Mouse (Mus musculus) left cerebral cortex, postnatal 36 days (tissue): ENCODE data around the gene Brd3. TPM values are rescaled to one million over a fixed set of nuclear protein-coding genes. Genes with fewer than 3 reads are reported as not detected.

Experiments
- DNase-seq, 2 experiments: peaks; one replicate each; pipeline ENCODE4 v3.0.0; 2021 to 2022; ENCODE audit warnings: low spot score in 2 of 2, mixed read lengths in 1 of 2
- intact Hi-C: fragments of 180-260 bp; cut with DNase I; formaldehyde crosslinking; loops from one replicate; pipeline ENCODE4 v1.15.1; 2025
- total RNA-seq, 2 experiments: library from RNA; stranded (reverse); gene quantifications; 2 replicates each; pipeline ENCODE4 v1.2.3; 2021

Brd3 gene
- total RNA-seq, 2 experiments from 2014 or later: 43.0 to 56.9 TPM

DNA sequence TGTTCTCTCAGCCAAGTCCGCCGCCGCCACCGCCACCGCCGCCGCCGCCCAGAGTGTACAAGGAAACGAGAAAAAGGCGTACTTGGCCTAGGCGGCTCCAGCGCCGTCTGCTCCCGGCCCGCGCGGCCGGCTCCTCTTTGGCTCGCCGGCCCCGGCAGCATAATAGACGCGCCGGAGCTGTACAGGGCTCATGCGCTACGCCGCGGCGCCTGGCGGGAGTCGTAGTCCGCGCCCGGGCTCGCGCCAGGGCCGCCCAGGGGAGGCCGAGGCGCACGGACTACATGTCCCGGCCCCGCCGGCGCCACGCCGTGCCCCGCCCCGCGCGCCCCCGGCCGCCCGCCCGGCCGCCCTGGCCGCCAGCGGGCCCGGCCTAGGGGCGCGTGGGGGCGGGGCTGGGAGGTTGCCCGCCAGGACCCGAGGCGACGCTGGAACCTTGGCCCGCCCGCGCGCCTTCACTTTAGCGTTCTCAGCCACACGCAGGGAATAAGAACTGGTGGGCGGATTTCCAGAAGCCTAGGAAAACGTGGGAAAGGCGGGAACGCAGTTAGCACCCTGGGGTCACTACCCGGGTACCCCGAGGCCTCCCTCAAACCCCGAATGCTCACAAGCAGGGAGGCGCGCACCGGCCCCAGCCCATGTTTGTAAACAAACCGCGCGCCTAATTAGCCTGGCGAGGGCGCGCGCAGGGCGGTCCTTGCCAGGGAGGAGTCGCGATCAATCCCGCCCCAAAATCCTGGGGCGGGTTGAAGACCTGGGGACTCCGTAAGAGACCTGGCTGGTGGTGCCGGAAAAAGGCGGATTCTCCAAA is 31.8 kb downstream of the Brd3 start:
- intact Hi-C loops: loop anchor here (1.0 kb wide), 1 partner anchor 40 kb away; the partner anchor contains the start of gene Wdr5
- peak; percentile 89 to 93 for DNase-seq

DNA sequence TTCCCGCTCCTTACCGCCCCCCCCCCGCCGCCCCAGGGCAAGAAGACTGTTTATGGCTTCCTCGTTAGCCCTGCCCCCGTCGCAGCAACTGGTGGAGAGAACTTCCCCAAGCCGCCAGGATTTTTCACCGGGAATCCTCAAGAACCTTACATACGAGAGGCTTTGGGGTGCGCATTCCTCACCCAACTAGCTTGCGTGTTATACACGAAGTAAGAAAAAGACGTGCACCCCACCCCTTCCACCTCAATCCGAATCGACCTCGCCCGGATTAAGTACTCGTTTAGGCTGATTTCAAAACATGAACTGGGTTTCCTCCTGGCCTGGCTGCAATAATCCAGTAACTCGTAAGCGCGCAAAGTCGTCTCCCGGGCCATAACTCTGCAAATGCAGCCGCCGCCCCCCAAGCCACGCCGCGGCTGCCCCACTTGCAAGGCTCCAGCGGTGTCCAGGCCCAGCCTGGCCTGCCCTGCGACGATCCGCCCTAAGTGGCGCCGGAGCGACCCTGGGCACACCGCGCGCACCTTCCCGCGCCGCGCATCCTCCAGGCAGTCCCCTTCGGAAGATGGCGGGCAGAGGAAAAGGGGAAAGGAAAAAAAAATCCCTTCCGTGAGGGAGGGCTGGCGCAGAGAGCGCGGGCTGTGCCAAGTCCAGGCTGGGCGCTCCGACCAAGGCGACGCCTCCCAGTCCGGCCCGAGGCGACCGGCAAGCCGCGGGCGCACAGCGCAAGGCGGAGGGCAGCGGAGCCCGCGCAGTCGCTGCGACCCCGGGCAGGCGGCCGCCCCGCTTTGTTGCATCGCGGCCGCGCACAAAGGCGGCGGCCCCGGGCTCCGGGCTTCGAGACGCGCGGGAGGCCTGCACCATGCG is 32.6 kb downstream of the Brd3 start:
- peak in 1 of 2 experiments; percentile 11 for DNase-seq
- intact Hi-C loops: loop anchor here (1.0 kb wide), 1 partner anchor 40 kb away; the partner anchor contains the start of gene Wdr5

DNA sequence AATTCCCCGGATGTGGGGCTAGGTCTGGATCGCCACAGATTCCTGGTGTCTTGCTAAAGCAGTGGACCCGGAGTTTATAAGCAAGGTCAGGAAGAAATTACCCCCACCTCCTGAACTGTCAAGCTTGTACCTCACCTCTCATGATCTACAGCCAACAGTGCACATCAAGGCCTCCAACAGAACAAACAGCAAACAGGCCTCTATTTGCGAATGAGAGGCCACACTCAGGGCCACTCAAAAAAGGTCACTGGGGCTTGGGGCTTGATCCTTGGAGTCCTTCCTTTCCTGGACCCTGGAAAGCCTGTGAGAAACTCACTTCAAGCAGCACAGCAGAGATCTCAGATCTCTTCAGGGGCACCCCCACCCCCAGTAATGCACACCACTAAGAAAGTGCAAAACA is 33.6 kb downstream of the Brd3 start:
- DNase-seq: no peak
- intact Hi-C loops: no loop called here

DNA sequence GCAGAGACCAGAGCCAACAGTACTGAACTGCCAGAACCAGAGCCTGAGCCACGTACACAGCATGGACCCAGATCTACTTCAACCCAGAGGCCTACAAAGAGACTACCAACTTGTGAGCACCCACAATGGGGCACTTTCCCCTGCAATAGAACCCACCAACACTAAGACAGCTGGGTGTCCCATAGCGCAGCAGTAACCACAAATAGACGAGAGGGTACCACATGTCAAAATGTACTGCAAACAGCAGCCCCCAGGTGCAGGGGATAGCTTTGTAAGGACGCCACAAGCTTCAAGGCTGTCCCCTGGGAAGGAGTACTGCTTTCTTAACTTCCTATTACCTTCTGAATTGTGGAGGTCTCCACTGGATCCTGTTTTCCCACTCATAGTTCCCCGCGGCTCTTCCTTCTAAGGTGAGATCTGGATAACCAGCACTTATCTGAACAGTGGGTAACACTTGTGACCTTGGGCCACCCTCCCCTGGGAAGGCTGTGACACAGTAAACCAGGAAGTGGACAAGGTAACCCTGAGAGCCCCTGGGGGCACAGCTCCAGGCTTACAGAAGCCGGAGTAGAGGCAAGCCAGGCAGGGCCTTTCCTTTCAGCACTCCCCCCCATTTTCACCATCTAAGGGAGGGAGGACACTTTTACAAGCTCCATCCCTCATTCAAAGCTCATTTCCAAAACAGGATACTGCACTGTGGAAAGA is 34.2 kb downstream of the Brd3 start:
- intact Hi-C loops: no loop called here
- DNase-seq: no peak

DNA sequence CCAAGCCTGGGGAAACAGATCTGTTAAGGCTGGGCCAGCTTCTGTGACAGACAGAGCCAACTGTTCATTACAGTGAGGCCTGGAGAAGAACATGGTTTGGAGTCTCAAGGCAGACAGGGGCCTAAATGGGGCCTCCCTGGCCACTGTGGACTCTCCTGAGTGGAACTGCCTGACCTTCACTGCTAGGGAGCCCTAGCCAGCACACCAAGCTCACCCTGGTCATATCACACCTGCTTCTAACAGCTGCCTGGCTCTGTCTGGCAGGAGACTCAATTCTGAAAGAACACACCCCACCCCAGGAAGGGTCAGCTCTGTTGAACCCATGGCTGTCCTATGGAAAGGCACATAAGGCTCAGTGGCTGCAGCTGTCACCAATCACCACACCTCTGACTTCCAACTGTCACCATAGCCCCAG is 36.3 kb downstream of the Brd3 start:
- no peak for DNase-seq
- intact Hi-C loops: no loop called here

DNA sequence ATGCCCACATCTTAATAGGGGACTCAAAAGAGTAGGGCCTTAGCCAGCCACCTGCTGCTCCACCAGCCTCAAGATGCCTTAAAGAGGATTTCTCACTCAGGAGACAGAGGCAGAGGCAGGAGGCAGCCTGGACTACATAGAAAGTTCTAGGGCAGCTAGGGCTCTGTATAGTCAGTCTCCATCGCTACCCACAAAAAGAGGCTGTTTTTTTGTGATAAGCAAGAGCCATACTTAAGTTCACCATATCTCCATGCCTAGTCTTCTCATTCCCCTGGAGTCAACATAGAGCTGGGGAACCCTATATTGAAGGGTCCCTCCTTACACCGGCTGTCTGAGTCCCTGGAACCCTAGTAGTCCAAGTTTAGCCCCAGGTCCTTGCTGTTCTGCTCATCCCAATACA is 36.9 kb downstream of the Brd3 start:
- no peak for DNase-seq
- intact Hi-C loops: no loop called here

DNA sequence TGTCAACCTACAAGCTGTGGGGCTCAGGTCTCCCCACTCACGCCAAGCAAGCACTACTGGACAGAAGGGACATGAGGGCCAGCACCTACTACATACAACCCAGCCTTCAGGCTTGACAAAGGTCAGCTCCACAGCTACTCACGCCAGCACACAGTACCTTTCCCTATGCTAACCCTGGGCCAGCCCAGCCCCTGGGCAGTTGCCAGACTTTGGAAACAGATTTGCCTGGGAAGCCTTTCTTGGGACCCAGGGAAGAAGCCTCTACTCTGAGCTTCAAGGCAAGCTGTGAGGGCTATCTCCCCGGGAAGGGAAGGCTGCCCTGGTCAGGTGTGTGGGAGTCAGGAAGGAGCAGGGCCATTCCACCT is 37.5 kb downstream of the Brd3 start:
- no peak for DNase-seq
- intact Hi-C loops: no loop called here

DNA sequence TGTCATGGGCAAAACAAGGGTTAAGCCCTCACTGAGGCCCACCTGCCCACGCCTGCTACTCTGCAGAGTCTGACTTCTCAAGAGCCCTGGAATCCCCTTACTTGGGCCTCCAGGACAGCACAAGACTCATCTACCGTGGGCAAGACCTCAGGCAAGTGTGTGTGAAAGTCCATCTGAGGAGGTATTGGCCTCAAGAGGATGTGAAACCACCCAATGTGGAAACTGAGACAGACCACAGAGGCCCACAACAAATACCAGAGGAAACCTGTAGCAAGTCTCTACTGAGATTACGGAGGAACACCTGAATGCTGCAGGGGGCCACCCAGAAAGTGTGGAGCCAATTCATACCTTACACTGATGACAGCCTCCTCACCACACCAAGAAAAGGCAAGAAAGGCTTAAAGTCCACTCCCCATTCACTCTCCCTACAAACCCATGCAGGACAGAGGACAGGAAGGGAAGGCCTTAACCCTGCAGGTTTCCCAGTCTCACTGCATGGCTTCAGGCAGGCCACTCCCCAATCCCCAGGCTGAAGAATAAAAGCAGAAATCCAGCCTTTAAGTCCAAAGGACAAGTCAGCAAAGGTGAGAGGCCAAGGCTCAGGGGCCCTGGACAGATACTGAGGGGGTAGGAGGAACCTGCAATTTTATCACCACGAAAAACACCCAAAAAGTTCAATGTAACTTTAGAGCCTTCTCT is 38.0 kb downstream of the Brd3 start:
- intact Hi-C loops: no loop called here
- no peak for DNase-seq

DNA sequence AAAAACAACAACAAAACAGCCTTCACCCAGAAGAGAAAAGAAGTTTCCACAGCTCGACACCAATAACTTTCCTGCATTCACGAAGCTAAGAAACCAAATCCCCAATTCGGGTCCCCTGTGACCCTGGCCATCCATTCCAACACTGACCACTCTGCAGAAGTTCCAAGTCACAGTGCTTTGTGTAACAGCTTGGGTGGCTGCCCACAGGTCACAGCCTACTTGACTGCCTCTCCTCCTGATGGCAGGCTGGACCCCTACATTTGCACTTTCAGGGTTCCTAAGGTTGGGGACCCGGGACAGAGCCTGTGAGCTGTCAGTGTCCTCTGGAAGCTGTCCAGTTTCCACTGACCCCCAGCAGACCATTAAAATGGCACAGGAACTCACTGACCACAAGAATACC is 44.6 kb downstream of the Brd3 start:
- no peak for DNase-seq
- intact Hi-C loops: no loop called here

DNA sequence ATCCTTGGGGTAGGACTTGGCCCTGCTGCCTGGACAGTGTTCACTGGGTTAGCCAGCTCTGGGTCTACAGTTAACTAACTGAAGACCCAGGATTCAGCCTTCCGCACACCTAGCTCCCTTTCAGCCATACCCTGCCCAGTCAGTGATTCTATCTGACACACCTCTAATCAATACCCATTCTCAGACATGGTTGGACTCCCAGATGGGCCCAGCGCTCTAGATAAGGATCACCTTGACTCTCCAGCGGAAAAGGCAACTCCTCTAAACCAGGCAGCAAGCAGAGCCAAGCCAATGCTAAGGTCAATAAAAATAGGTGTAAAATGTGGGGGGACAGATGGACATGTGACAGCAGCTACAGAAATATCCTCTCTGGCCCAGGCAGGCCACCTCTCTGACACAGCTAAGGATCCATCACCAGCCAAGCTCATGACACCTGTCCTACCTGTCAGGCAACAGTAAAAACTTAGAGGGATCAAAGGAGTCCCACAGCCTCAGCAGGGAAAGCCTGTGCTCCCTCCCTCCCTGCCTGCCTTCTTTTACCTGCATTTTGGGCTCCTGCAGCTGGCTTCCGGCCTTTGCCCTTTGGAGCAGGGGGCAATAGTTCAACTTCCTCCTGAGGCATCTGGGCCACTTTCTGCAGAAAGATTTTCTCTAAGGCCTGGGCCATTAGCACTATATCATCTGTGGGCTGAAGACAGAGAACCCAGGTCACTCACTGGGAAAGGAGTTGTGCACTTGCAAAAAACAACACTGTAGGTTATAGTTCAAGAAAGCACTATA is 45.4 kb downstream of the Brd3 start:
- no peak for DNase-seq
- intact Hi-C loops: no loop called here

DNA sequence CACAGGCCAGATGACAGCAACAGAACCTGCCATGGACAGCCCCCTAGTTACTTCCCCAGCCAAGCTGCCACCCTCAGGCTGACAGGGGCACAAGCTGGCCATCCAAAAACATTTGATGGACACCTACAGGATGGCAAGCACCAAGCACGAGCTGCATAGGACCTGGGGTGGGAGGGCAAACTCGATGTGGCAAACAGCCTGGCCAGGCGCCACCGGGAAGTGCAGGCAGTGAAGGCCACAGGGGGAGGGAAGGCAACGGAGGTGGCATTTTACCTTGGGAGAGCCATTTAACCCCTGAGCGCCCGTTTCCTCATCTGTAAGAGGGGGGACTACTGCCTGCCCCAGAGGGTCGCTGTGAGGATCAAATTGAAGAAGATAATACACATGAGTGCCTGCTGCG is 46.8 kb downstream of the Brd3 start:
- intact Hi-C loops: no loop called here

DNA sequence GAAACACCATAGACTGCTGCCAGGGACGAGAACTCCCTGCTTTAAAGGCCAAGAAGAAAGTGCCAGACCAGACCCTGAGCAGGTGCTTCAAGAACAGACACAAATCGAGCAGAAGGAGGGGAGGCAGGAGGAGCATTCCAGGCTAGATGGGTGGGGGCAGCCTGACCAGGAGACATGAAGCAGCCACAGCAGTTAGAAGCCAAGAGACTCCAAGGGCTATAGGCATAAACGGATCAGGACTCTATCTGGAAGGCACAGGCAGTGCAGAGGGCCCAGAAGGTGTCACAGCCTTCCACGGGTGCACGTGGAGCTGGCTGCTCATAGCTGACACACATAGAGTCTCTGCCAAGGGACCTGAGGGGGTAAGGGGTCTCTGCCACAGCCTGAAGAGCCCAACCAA is 47.3 kb downstream of the Brd3 start:
- DNase-seq: no peak
- intact Hi-C loops: no loop called here

More for the DNA sequence above, 46.8 kb downstream of the Brd3 start:
- DNase-seq: no peak

DNA sequence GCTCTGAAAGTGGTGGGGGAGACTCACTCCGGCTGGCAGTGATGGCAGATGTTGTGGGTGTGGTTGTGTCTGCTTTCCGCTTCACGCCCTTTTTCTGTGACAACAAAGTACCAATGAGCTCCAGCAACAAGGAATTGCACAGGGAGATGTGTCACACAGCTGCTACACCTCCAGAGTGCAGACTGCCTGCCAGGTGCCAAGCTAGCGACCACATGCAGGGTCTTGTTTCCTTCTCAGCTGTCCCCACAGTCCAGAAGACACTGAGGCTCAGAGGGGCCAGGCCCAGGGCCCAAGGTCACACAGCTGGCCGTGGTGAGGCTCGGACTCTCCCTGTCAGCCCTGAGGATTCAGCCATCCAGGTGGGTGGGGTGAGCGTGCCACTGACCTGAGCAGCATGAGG is 47.7 kb downstream of the Brd3 start:
- intact Hi-C loops: no loop called here
- no peak for DNase-seq

DNA sequence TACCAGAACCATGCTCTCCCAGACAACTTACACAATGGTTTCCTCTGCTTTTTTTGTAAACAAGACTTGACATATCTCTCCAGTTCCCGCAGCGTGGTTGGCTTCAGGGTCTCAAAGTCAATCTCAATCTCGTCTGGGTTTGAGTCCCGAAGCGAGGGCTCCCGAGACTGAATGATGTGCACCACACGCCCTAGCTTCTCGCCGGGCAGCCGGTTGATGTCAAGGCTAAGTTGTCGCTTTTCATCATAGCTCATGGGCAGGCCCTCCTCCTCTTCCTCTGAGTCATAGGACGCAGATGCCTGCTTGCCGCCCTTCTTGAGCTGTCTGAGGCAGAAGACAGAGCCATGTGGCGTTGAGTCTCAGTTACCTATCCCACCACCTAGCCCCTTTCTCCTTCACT is 57.2 kb downstream of the Brd3 start:
- no peak for DNase-seq
- intact Hi-C loops: no loop called here

DNA sequence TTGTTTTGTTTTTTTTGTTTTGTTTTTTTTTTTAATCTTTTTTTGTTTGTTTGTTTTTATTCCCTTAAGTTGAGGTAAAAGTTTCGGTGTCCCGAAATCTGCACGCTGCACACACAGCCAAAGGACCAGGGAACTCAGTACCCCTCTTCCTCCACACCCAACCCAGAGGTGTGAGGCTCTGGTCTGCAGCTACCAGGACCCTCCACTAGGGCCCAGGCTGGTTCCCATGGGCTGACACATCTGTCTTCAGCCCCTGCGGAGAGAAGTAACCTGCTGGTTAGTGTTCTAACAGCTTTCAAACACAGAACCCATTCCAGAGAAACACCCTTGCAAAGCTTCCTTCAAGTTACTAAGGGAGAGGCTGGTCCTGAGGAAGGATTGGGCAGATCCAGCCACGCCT is 59.7 kb downstream of the Brd3 start:
- intact Hi-C loops: no loop called here

DNA sequence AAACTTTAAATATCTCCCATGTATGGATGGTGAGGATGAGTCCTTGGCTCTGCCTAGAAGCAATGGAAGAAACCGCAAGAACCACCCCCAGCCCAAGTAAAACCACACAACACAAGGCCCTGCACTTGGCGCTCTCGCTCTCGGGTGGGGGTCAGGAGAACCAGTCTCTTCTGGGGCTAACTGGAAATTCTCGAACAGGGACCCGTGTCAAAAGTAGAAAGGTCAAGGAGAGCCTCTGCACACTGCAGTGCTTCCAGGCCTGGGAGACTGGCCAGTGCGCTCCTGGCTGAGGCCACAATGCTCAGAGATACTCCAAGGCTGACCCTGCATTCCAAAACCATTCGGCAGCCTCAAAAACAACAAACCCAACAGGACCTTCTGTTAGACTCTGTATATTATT is 60.6 kb downstream of the Brd3 start:
- DNase-seq: no peak
- intact Hi-C loops: no loop called here

More for the DNA sequence above, 59.7 kb downstream of the Brd3 start:
- DNase-seq: no peak

DNA sequence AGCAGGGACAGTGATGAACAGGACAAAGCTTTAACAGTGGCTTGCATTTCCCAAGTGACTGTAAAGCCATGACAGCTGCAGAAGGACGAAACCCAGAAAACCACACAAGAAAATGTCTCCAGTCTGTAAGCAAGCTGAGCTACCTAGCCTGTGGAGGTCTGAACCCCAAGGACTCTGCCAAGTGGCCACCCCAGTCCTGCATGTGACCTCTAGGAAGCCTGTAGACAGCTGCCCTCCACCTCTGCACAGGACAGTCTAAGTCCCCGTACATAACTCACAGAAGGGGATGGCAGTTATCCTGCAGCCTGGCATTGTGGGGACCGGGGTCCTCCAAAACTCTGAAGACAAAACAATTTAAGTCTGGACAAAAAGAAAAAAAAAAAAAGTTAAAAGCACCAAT is 61.6 kb downstream of the Brd3 start:
- DNase-seq: no peak
- intact Hi-C loops: no loop called here

DNA sequence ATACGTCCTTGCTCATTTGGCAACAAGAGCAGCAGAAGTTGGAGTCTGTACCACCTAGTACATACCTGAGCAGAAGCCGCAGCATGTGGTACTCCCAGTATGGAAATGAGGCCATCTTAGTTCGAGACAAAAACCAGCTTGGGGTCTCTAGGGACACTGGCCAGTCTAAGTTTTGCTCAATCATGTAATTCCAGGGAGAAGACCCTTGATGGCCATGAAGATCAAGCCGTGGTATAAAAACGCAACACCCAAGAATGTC is 64.1 kb downstream of the Brd3 start:
- DNase-seq: no peak
- intact Hi-C loops: no loop called here

DNA sequence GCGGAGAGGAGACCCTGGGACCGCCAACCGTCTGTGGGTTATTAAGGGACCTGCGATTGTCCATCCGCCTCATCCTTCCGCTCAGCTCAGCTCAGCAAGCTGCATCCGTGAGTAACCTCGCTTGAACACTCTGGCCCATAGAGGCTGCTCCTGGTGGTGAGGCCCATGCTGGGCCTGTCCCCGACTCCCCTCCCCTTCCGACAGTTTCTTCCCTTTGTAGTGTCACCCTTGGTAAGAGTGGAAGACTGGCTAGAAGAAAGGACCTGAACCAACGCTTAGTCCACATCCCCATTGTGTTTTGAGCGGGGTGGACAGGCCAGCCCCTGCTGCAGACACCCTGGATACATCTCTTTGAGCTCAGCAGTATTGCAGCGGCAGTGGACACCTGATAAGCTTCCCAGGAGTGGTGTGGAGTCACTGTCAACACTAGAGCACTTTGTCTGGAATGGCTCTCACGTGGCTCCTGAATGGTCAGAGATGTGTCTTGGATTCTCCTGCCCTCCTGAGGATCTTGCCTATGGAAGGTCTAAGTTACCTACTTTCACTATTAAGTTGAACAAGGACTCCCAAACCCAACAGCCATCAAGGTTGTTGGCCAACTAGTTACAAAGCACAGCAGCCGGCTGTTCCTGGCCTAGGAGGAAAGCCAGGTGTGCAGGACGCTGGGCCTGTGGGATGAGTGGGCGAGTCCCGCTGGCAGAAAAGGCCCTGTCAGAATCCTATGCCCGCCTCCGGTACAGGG is 64.6 kb downstream of the Brd3 start:
- intact Hi-C loops: no loop called here
- DNase-seq: peak in 1 of 2 experiments; percentile 35
